Comparison of ENCODE assay signal across 10 mouse cellular contexts in genomic region chr4:47128515-47128914, GRCm38 (mm10). TPM values are rescaled to one million over a fixed set of nuclear protein-coding genes. Genes with fewer than 3 reads are reported as not detected.
DNase-seq lines count a peak whose midpoint lies in the region; ATAC-seq and TF ChIP-seq lines count a peak whose summit lies in the region.
"Had no signal": no experiment of that assay in that cellular context is flagged by ENCODE, and none has a peak within 500 bp of the region (broad histone marks: within the 10 kb centered on the region; RNA-seq: fewer than 3 reads in every experiment).

No protein-coding gene starts in this region.

- peaks cover 2% of the 10 kb centered on the region; the same call in 1 of the 2 replicates for H3K9me3 ChIP-seq in heart, embryonic 11.5 days (replicated peaks; ENCODE audit: control insufficient read depth, low read length)
- H3K9me3 ChIP-seq: midbrain, embryonic 12.5 days had no signal

- H3K36me3 ChIP-seq in heart, adult 2 months (ENCODE audit: control insufficient read depth, insufficient read depth, low read length) = no peaks in the 10 kb centered on the region
- no peaks in the 10 kb centered on the region for H3K36me3 ChIP-seq in heart, embryonic 11.5 days (ENCODE audit: control insufficient read depth, insufficient read depth, low read length)
- H3K36me3 ChIP-seq: embryonic facial prominence, embryonic 13.5 days; midbrain, embryonic 12.5 days had no signal

- 0 out of 2 replicates have a peak, but pooled peaks have one; percentile 44 for TF ChIP-seq EP300 in heart, adult 2 months (IDR thresholded peaks at IDR 0.05; ENCODE audit: insufficient read depth, low read depth, low read length)

- WGBS in heart, adult 2 months = 49% methylated on average over 7 of the region's 7 CpGs
- 70% methylated on average over 7 of the region's 7 CpGs for WGBS in heart, embryonic 11.5 days (ENCODE audit: insufficient replicate concordance)

- TF ChIP-seq POLR2A in heart, adult 2 months (IDR thresholded peaks at IDR 0.05; ENCODE audit: insufficient read depth, low read depth, low read length) = no peak

- no peak for ATAC-seq in heart, embryonic 11.5 days (replicated peaks; ENCODE audit: insufficient number of reproducible peaks, low FRiP score, low TSS enrichment)
- no peak for ATAC-seq in megakaryocyte-erythroid progenitor cell, adult 5-6 weeks (replicated peaks; ENCODE audit: low FRiP score, low TSS enrichment, poor library complexity, severe bottlenecking)

- DNase-seq in heart, adult 2 months = peak; percentile 42 to 57
- peak; percentile 36 for DNase-seq in 3T3-L1 (ENCODE audit: low read depth, low spot score)
- DNase-seq in ZHBTc4 (ENCODE audit: low read depth, low spot score) = peak; percentile 40
- DNase-seq in layer of hippocampus, adult 2 months (ENCODE audit: low spot score in 2 of 2) = peak in 1 of 2 experiments; percentile 48
- no peak for DNase-seq in cerebellum, adult 9-11 months
- no peak for DNase-seq in ovary, adult 18-20 months (ENCODE audit: low spot score)

- H3K9ac ChIP-seq in heart, adult 2 months (ENCODE audit: low read depth, low read length) = no peak overlapping the region
- no peak overlapping the region for H3K9ac ChIP-seq in heart, embryonic 11.5 days (ENCODE audit: low read depth, low read length)
- H3K9ac ChIP-seq: embryonic facial prominence, embryonic 13.5 days; midbrain, embryonic 12.5 days had no signal

- TF ChIP-seq CTCF in heart, adult 2 months (IDR thresholded peaks at IDR 0.05) = peak; percentile 85
- peak; percentile 78 for TF ChIP-seq CTCF in layer of hippocampus, adult 2 months (conservative IDR thresholded peaks at IDR 0.05)

- no peaks in the 10 kb centered on the region for H3K27me3 ChIP-seq in heart, adult 2 months (ENCODE audit: control insufficient read depth, insufficient read depth, low read length)
- H3K27me3 ChIP-seq in heart, embryonic 11.5 days (ENCODE audit: control insufficient read depth, insufficient read depth, low read length) = no peaks in the 10 kb centered on the region
- H3K27me3 ChIP-seq: embryonic facial prominence, embryonic 13.5 days; midbrain, embryonic 12.5 days had no signal

- H3K4me3 ChIP-seq in heart, adult 2 months = no peak overlapping the region
- no peak overlapping the region for H3K4me3 ChIP-seq in heart, embryonic 11.5 days (ENCODE audit: low read depth, low read length)
- H3K4me3 ChIP-seq in layer of hippocampus, adult 2 months = no peak overlapping the region
- H3K4me3 ChIP-seq: embryonic facial prominence, embryonic 13.5 days; midbrain, embryonic 12.5 days had no signal

- H3K4me1 ChIP-seq in heart, adult 2 months (ENCODE audit: control insufficient read depth, insufficient read depth, low read length) = peaks cover 2% of the 10 kb centered on the region
- no peaks in the 10 kb centered on the region for H3K4me1 ChIP-seq in heart, embryonic 11.5 days (ENCODE audit: control insufficient read depth, insufficient read depth, low read length)
- H3K4me1 ChIP-seq: midbrain, embryonic 12.5 days had no signal

- H3K27ac ChIP-seq in heart, adult 2 months = no peak overlapping the region
- no peak overlapping the region for H3K27ac ChIP-seq in heart, embryonic 11.5 days (ENCODE audit: low read depth, low read length)
- H3K27ac ChIP-seq in layer of hippocampus, adult 2 months = no peak overlapping the region
- H3K27ac ChIP-seq: embryonic facial prominence, embryonic 13.5 days; midbrain, embryonic 12.5 days had no signal

- no peaks in the 10 kb centered on the region for H3K79me2 ChIP-seq in heart, adult 2 months (replicated peaks; ENCODE audit: control insufficient read depth, insufficient read depth, low read length)

- intact Hi-C loops in heart, adult 2 months (cut with DNase I) = loop anchor here (1.0 to 2.0 kb wide), 2 partner anchors 80 to 127 kb away; partner anchors contain the start of gene Col15a1

- no peak overlapping the region for H3K4me2 ChIP-seq in heart, embryonic 11.5 days
- H3K4me2 ChIP-seq: embryonic facial prominence, embryonic 13.5 days; midbrain, embryonic 12.5 days had no signal

RNA-seq across cellular contexts. Expression of gene Galnt12, which starts 36.8 kb away (rescaled TPM):
- total RNA-seq in heart, adult 2 months (2021) = under 1 TPM; 0.16 to 0.27 TPM
- polyA plus RNA-seq in heart, adult 2 months (2012; rRNA removed) = 0.72 and 0.85 TPM in 2 replicates
- polyA plus RNA-seq in heart, embryonic 11.5 days (2014; fragmentation: Nextera tagmentation; extraction: Ambion mirVana) = 0.89 and 1.5 TPM in 2 replicates
- total RNA-seq in layer of hippocampus, adult 2 months (2021) = under 1 TPM; 0.69 to 0.97 TPM
- not detected in 2 replicates for total RNA-seq in megakaryocyte-erythroid progenitor cell, adult 5-6 weeks (2014; fragmentation: Nextera tagmentation)
- total RNA-seq in megakaryocyte-erythroid progenitor cell, adult 5-6 weeks (2017) = 0.19 and 0.34 TPM in 2 replicates

Comparison
In these comparisons a context has a peak if more than half of its experiments do, and no peak if none do; other contexts are left out.
1. DNase-seq: peak in heart, adult 2 months (2 of 2), 3T3-L1 (single experiment) and ZHBTc4 (single experiment); none in cerebellum, adult 9-11 months (single experiment) and ovary, adult 18-20 months (single experiment).